Mouse (Mus musculus): ENCODE data around the gene Mns1.
A peak's percentile ranks its signal among the peaks of the same experiment; 100 is the strongest.

The Mns1 gene

GRCm38 (mm10) chr9:72469851-72470250 is 32.0 kb downstream of the Mns1 start:
- DNase-seq (ENCODE audit: low spot score) = no peak

- DNase-seq (ENCODE audit: low spot score) = no peak
These were observed 37.7 kb downstream of the Mns1 start for GRCm38 (mm10) chr9:72475511-72475910.

GRCm38 (mm10) chr9:72477306-72477705 is 39.5 kb downstream of the Mns1 start:
- DNase-seq (ENCODE audit: low spot score) = no peak

- no peak for DNase-seq (ENCODE audit: low spot score)
These were observed 41.5 kb downstream of the Mns1 start for GRCm38 (mm10) chr9:72479276-72479675.

GRCm38 (mm10) chr9:72488523-72488922 is 50.7 kb downstream of the Mns1 start:
- no peak for DNase-seq (ENCODE audit: low spot score)

GRCm38 (mm10) chr9:72489131-72489530 is 51.3 kb downstream of the Mns1 start:
- DNase-seq (ENCODE audit: low spot score) = no peak

- DNase-seq (ENCODE audit: low spot score) = peak; percentile 76
These were observed 53.9 kb downstream of the Mns1 start for GRCm38 (mm10) chr9:72491559-72492193.

GRCm38 (mm10) chr9:72492194-72492565 is 54.4 kb downstream of the Mns1 start, which contains the start of gene Tex9:
Gene Tex9, minus strand, starts transcription at chr9:72492212.
- no peak for DNase-seq (ENCODE audit: low spot score)

- no peak for DNase-seq (ENCODE audit: low spot score)
These were observed 55.7 kb downstream of the Mns1 start for GRCm38 (mm10) chr9:72493465-72493864.

- no peak for DNase-seq (ENCODE audit: low spot score)
These were observed 56.3 kb downstream of the Mns1 start for GRCm38 (mm10) chr9:72493984-72494685.

GRCm38 (mm10) chr9:72496691-72497090 is 58.9 kb downstream of the Mns1 start:
- no peak for DNase-seq (ENCODE audit: low spot score)

- DNase-seq (ENCODE audit: low spot score) = no peak
These were observed 59.4 kb downstream of the Mns1 start for GRCm38 (mm10) chr9:72497171-72497570.

Data from urinary bladder, postnatal 10 days (tissue).